In genomic region chr13:98693316-98693715, GRCm38 (mm10) we compare ENCODE assay signal across 15 mouse cellular contexts. TPM values are rescaled to one million over a fixed set of nuclear protein-coding genes. Genes with fewer than 3 reads are reported as not detected.
DNase-seq lines count a peak whose midpoint lies in the region; ATAC-seq and TF ChIP-seq lines count a peak whose summit lies in the region.
"Had no signal": no experiment of that assay in that cellular context is flagged by ENCODE, and none has a peak within 500 bp of the region (broad histone marks: within the 10 kb centered on the region; RNA-seq: fewer than 3 reads in every experiment).

No protein-coding gene starts in this region.

- peak; percentile 26 for DNase-seq in lung, adult 2 months
- DNase-seq in lung, postnatal 14 days = no peak
- no peak for DNase-seq in gastrocnemius, adult 8-10 months (ENCODE audit: low spot score in 2 of 2)
- no peak for DNase-seq in cerebellum, postnatal 10 days
- DNase-seq in cerebellum, adult 8-10 months = no peak
- DNase-seq: liver, postnatal 0 days; spleen, adult 18-20 months; thymus, adult 2 months had no signal

- TF ChIP-seq POLR2A in lung, adult 2 months (IDR thresholded peaks at IDR 0.05; ENCODE audit: borderline replicate concordance, extremely low read depth, low read depth, low read length) = no peak

- H3K27me3 ChIP-seq in lung, embryonic 16.5 days (ENCODE audit: control insufficient read depth, insufficient read depth, low read depth, low read length) = peaks cover 14% of the 10 kb centered on the region
- H3K27me3 ChIP-seq in stomach, embryonic 16.5 days (ENCODE audit: control insufficient read depth, insufficient read depth, low read length) = peaks cover 5% of the 10 kb centered on the region; the same call in 1 of the 2 replicates

- H3K4me1 ChIP-seq in lung, adult 2 months (ENCODE audit: control insufficient read depth, insufficient read depth, low read length) = peaks cover 11% of the 10 kb centered on the region
- peaks cover 28% of the 10 kb centered on the region for H3K4me1 ChIP-seq in lung, embryonic 16.5 days (replicated peaks; ENCODE audit: control insufficient read depth, insufficient read depth, low read length)
- H3K4me1 ChIP-seq in stomach, embryonic 16.5 days (ENCODE audit: control insufficient read depth, insufficient read depth, low read length) = peaks cover 9% of the 10 kb centered on the region; the same call in 1 of the 2 replicates

- H3K36me3 ChIP-seq in lung, embryonic 16.5 days (ENCODE audit: control insufficient read depth, insufficient read depth, low read length) = no peaks in the 10 kb centered on the region
- H3K36me3 ChIP-seq in stomach, embryonic 16.5 days (ENCODE audit: control insufficient read depth, insufficient read depth, low read length) = no peaks in the 10 kb centered on the region

- H3K27ac ChIP-seq in lung, embryonic 16.5 days (ENCODE audit: low read length) = peak overlapping the region; percentile 34
- H3K27ac ChIP-seq in stomach, embryonic 16.5 days (ENCODE audit: low read length) = no peak overlapping the region

- H3K9ac ChIP-seq in lung, embryonic 16.5 days (ENCODE audit: low read length) = peak overlapping the region; percentile 40
- no peak overlapping the region for H3K9ac ChIP-seq in stomach, embryonic 16.5 days (ENCODE audit: low read length)
- H3K9ac ChIP-seq: liver, postnatal 0 days had no signal

- H3K4me2 ChIP-seq in lung, embryonic 16.5 days (ENCODE audit: low read depth, low read length) = peak overlapping the region; percentile 62
- H3K4me2 ChIP-seq in stomach, embryonic 16.5 days (ENCODE audit: low read depth, low read length) = peak overlapping the region; percentile 58; the same call in 1 of the 2 replicates

- no peaks in the 10 kb centered on the region for H3K9me3 ChIP-seq in lung, embryonic 16.5 days (ENCODE audit: control insufficient read depth, low read length)
- H3K9me3 ChIP-seq in stomach, embryonic 16.5 days (replicated peaks; ENCODE audit: control insufficient read depth, low read length) = no peaks in the 10 kb centered on the region

- TF ChIP-seq CTCF in lung, adult 2 months (IDR thresholded peaks at IDR 0.05; ENCODE audit: insufficient read depth, low read length) = no peak

- WGBS in lung, adult 2 months = 68% methylated on average over 11 of the region's 11 CpGs
- WGBS in lung, embryonic 16.5 days = 70% methylated on average over 11 of the region's 11 CpGs
- 81% methylated on average over 11 of the region's 11 CpGs for WGBS in stomach, embryonic 16.5 days

- ATAC-seq in common myeloid progenitor, adult 5-6 weeks (replicated peaks; ENCODE audit: low read depth, poor library complexity, severe bottlenecking) = 0 out of 2 replicates have a peak, but pooled peaks have one; percentile 15
- ATAC-seq in lung, embryonic 16.5 days (ENCODE audit: low read depth) = no peak
- no peak for ATAC-seq in stomach, embryonic 16.5 days (ENCODE audit: insufficient read depth, low FRiP score)
- ATAC-seq: liver, postnatal 0 days had no signal

- H3K4me3 ChIP-seq in lung, adult 2 months (replicated peaks; ENCODE audit: extremely low read depth, low read depth, low read length) = no peak overlapping the region
- peak overlapping the region; percentile 52 for H3K4me3 ChIP-seq in lung, embryonic 16.5 days (ENCODE audit: low read length)
- H3K4me3 ChIP-seq in stomach, embryonic 16.5 days (replicated peaks; ENCODE audit: low read length) = no peak overlapping the region; the same call in 1 of the 2 replicates

RNA-seq across cellular contexts. Expression of gene Tmem171, which starts 1.3 kb away (rescaled TPM):
- 3.6 and 6.6 TPM in 2 replicates for polyA plus RNA-seq in lung, adult 2 months (2012; rRNA removed)
- 0.27 TPM in 1 of 2 replicates, not detected in the other for total RNA-seq in common myeloid progenitor, adult 5-6 weeks (2017)
- polyA plus RNA-seq in lung, embryonic 16.5 days (2015; fragmentation: Nextera tagmentation; extraction: Ambion mirVana) = 24.0 and 27.5 TPM in 2 replicates
- polyA plus RNA-seq in stomach, embryonic 16.5 days (2015; fragmentation: Nextera tagmentation; extraction: Ambion mirVana) = 6.7 and 8.7 TPM in 2 replicates
- total RNA-seq in gastrocnemius, adult 8-10 months (2022) = 1 to 10 TPM in 1 of 4 experiments, under 1 TPM in 1, not detected in 2; 0.32 to 1.4 TPM
- total RNA-seq: left cerebral cortex, postnatal 36 days; MEL had no signal

RNA-seq across cellular contexts. Expression of gene Tmem174, which starts 56.1 kb away (rescaled TPM):
- not detected in 2 replicates for polyA plus RNA-seq in lung, adult 2 months (2012; rRNA removed)
- not detected in 2 replicates for total RNA-seq in common myeloid progenitor, adult 5-6 weeks (2017)
- not detected in 2 replicates for polyA plus RNA-seq in lung, embryonic 16.5 days (2015; fragmentation: Nextera tagmentation; extraction: Ambion mirVana)
- polyA plus RNA-seq in stomach, embryonic 16.5 days (2015; fragmentation: Nextera tagmentation; extraction: Ambion mirVana) = not detected in 2 replicates
- not detected for total RNA-seq in gastrocnemius, adult 8-10 months (2022)
- total RNA-seq: heart, adult 8-10 months; hematopoietic stem cell, adult 5-6 weeks; left cerebral cortex, postnatal 36 days; MEL had no signal
- polyA plus RNA-seq: liver, postnatal 0 days had no signal
